Mouse (Mus musculus) embryonic facial prominence, embryonic 12.5 days (tissue): ENCODE data around the gene Pusl1. TPM values are rescaled to one million over a fixed set of nuclear protein-coding genes. Genes with fewer than 3 reads are reported as not detected.

ENCODE experiments used
- ATAC-seq: fragments of 200-750 bp; cut with Nextera tagmentation; 2 replicates; pipeline ENCODE4 v1.8.0; 2017; ENCODE audit not compliant: insufficient number of reproducible peaks, insufficient read depth, low FRiP score, low TSS enrichment
- H3K27ac ChIP-seq: fragments of 300-500 bp; sonication (generic); 2 replicates; pipeline ENCODE4 v1.5.1; 2016; ENCODE audit warnings: mild to moderate bottlenecking
- H3K27me3 ChIP-seq: fragments of 300-500 bp; sonication (generic); 2 replicates; pipeline ENCODE4 v1.6.1; 2016; ENCODE audit warnings: mild to moderate bottlenecking, moderate library complexity
- H3K36me3 ChIP-seq: fragments of 300-500 bp; sonication (generic); 2 replicates; pipeline ENCODE4 v1.6.1; 2016; ENCODE audit warnings: mild to moderate bottlenecking
- H3K4me1 ChIP-seq: fragments of 300-500 bp; sonication (generic); 2 replicates; pipeline ENCODE4 v1.6.1; 2016
- H3K4me2 ChIP-seq: fragments of 300-500 bp; sonication (generic); replicated peaks from 2 replicates; pipeline ENCODE4 v1.6.1; 2016; ENCODE audit warnings: mild to moderate bottlenecking, moderate library complexity
- H3K4me3 ChIP-seq: fragments of 300-500 bp; sonication (generic); 2 replicates; pipeline ENCODE4 v1.5.1; 2016; ENCODE audit warnings: mild to moderate bottlenecking
- H3K9ac ChIP-seq: fragments of 300-500 bp; sonication (generic); 2 replicates; pipeline ENCODE4 v1.6.1; 2016; ENCODE audit warnings: mild to moderate bottlenecking, moderate library complexity
- H3K9me3 ChIP-seq: fragments of 300-500 bp; sonication (generic); 2 replicates; pipeline ENCODE4 v1.6.1; 2016; ENCODE audit warnings: mild to moderate bottlenecking, moderate library complexity
- WGBS: fragments of 180-500 bp; shearing (Covaris S2); methylation state at CpG from one replicate; pipeline ENCODE4 v1.1.7; 2016; 5-methylcytosine and 5-hydroxymethylcytosine counted together
- polyA plus RNA-seq: library from polyadenylated mRNA; unstranded; fragments of >200 nt; fragmentation: Nextera tagmentation; extraction: Ambion mirVana; gene quantifications from 2 replicates; pipeline ENCODE4 v1.2.1, GENCODE M21; 2016

Pusl1 gene
- polyA plus RNA-seq, 1 experiment from 2014 or later: 56.0 TPM

- peaks cover 24% of the 10 kb centered on the region for H3K36me3 ChIP-seq
- H3K9me3 ChIP-seq: no peaks in the 10 kb centered on the region
- WGBS: 85% methylated on average over 3 of the region's 3 CpGs
- H3K4me2 ChIP-seq: no peak overlapping the region
- no peak overlapping the region for H3K27ac ChIP-seq
- no peaks in the 10 kb centered on the region for H3K27me3 ChIP-seq
- no peak overlapping the region for H3K9ac ChIP-seq
- peaks cover 24% of the 10 kb centered on the region for H3K4me1 ChIP-seq
- no peak overlapping the region for H3K4me3 ChIP-seq
- ATAC-seq: no peak
Observed at GRCm38 (mm10) chr4:155851368-155851767, 40.2 kb downstream of the Pusl1 start.

- Histone ChIP-seq H3K4me1 (peaks cover 24% of the 10 kb centered on the region), H3K4me2 (no peak overlapping the region), H3K4me3 (no peak overlapping the region), H3K9me3 (no peaks in the 10 kb centered on the region), H3K27me3 (no peaks in the 10 kb centered on the region), H3K9ac (no peak overlapping the region), H3K36me3 (peaks cover 10% of the 10 kb centered on the region), H3K27ac (no peak overlapping the region)
- no peak for ATAC-seq
- WGBS: 90% methylated on average over 3 of the region's 3 CpGs
Observed at GRCm38 (mm10) chr4:155849792-155850451, 41.7 kb downstream of the Pusl1 start.

- ATAC-seq: no peak
- Histone ChIP-seq H3K4me1 (peaks cover 24% of the 10 kb centered on the region), H3K36me3 (peaks cover 4% of the 10 kb centered on the region; the same call in 1 of the 2 replicates), H3K9me3 (no peaks in the 10 kb centered on the region), H3K27me3 (no peaks in the 10 kb centered on the region), H3K4me2 (no peak overlapping the region), H3K9ac (no peak overlapping the region), H3K4me3 (no peak overlapping the region), H3K27ac (no peak overlapping the region)
- 86% methylated on average over 2 of the region's 2 CpGs for WGBS
Observed at GRCm38 (mm10) chr4:155849391-155849790, 42.2 kb downstream of the Pusl1 start.

- H3K4me3 ChIP-seq: peak overlapping the region; percentile 78
- 44% methylated on average over 7 of the region's 7 CpGs for WGBS
Observed at GRCm38 (mm10) chr4:155848434-155849095, 43.0 kb downstream of the Pusl1 start.

GRCm38 (mm10) chr4:155847591-155848352 is 43.8 kb downstream of the Pusl1 start:
- WGBS: 1% methylated on average over 69 of the region's 69 CpGs
- Histone ChIP-seq H3K9me3 (no peaks in the 10 kb centered on the region), H3K4me3 (peak overlapping the region; percentile 78), H3K9ac (peak overlapping the region; percentile 75), H3K4me1 (peaks cover 24% of the 10 kb centered on the region), H3K27me3 (no peaks in the 10 kb centered on the region), H3K4me2 (peak overlapping the region; percentile 92), H3K36me3 (peaks cover 10% of the 10 kb centered on the region), H3K27ac (no peak overlapping the region)
- ATAC-seq: peak; percentile 45; the same call in 1 of the 2 replicates

More at GRCm38 (mm10) chr4:155848434-155849095, 43.0 kb downstream of the Pusl1 start:
- ATAC-seq: no peak
- Histone ChIP-seq H3K27ac (no peak overlapping the region), H3K36me3 (0 out of 2 replicates have a peak, but pooled peaks cover 2% of the 10 kb centered on the region), H3K9ac (peak overlapping the region; percentile 75), H3K9me3 (no peaks in the 10 kb centered on the region), H3K4me2 (peak overlapping the region; percentile 92), H3K27me3 (no peaks in the 10 kb centered on the region), H3K4me1 (peaks cover 24% of the 10 kb centered on the region)

GRCm38 (mm10) chr4:155846871-155847578 is 44.6 kb downstream of the Pusl1 start, which contains the start of gene Dvl1:
Dvl1 (plus strand) TSS chr4:155847402.
- no peaks in the 10 kb centered on the region for H3K9me3 ChIP-seq
- peaks cover 15% of the 10 kb centered on the region for H3K36me3 ChIP-seq
- H3K27ac ChIP-seq: 0 out of 2 replicates have a peak within 1 kb of the TSS, but pooled peaks have one; percentile 3
- H3K4me2 ChIP-seq: peak within 1 kb of the TSS; percentile 92
- H3K4me3 ChIP-seq: peak within 1 kb of the TSS; percentile 78
- H3K27me3 ChIP-seq: no peaks in the 10 kb centered on the region
- 3% methylated on average over 58 of the region's 65 CpGs for WGBS
- peak; percentile 87 for ATAC-seq
- peak within 1 kb of the TSS; percentile 75 for H3K9ac ChIP-seq
- H3K4me1 ChIP-seq: peaks cover 24% of the 10 kb centered on the region

GRCm38 (mm10) chr4:155843231-155843630 is 48.4 kb downstream of the Pusl1 start:
- Histone ChIP-seq H3K9ac (no peak overlapping the region), H3K36me3 (peaks cover 15% of the 10 kb centered on the region), H3K4me2 (no peak overlapping the region), H3K27me3 (no peaks in the 10 kb centered on the region), H3K4me3 (no peak overlapping the region), H3K27ac (no peak overlapping the region), H3K9me3 (no peaks in the 10 kb centered on the region), H3K4me1 (peaks cover 37% of the 10 kb centered on the region)
- 86% methylated on average over 5 of the region's 5 CpGs for WGBS
- no peak for ATAC-seq

GRCm38 (mm10) chr4:155841651-155842270 is 49.8 kb downstream of the Pusl1 start:
- H3K9ac ChIP-seq: no peak overlapping the region
- H3K36me3 ChIP-seq: peaks cover 15% of the 10 kb centered on the region
- peak overlapping the region; percentile 47 for H3K4me3 ChIP-seq
- no peaks in the 10 kb centered on the region for H3K27me3 ChIP-seq
- H3K4me1 ChIP-seq: peaks cover 31% of the 10 kb centered on the region
- H3K4me2 ChIP-seq: peak overlapping the region; percentile 94
- ATAC-seq: no peak
- WGBS: 44% methylated on average over 38 of the region's 38 CpGs
- H3K27ac ChIP-seq: no peak overlapping the region
- no peaks in the 10 kb centered on the region for H3K9me3 ChIP-seq

GRCm38 (mm10) chr4:155841003-155841454 is 50.6 kb downstream of the Pusl1 start:
- under 1% methylated on average over 32 of the region's 32 CpGs for WGBS
- Histone ChIP-seq H3K27me3 (no peaks in the 10 kb centered on the region), H3K27ac (no peak overlapping the region), H3K4me2 (peak overlapping the region; percentile 94), H3K4me1 (peaks cover 28% of the 10 kb centered on the region), H3K9ac (peak overlapping the region; percentile 61), H3K9me3 (no peaks in the 10 kb centered on the region), H3K36me3 (peaks cover 15% of the 10 kb centered on the region), H3K4me3 (peak overlapping the region; percentile 47)
- peak; percentile 62; the same call in 1 of the 2 replicates for ATAC-seq

GRCm38 (mm10) chr4:155840076-155841002 is 51.2 kb downstream of the Pusl1 start:
- H3K9me3 ChIP-seq: no peaks in the 10 kb centered on the region
- peaks cover 15% of the 10 kb centered on the region for H3K36me3 ChIP-seq
- WGBS: 7% methylated on average over 8 of the region's 8 CpGs
- H3K4me3 ChIP-seq: peak overlapping the region; percentile 47
- peak overlapping the region; percentile 94 for H3K4me2 ChIP-seq
- no peak for ATAC-seq
- H3K27ac ChIP-seq: peak overlapping the region; percentile 52
- H3K4me1 ChIP-seq: peaks cover 28% of the 10 kb centered on the region
- H3K9ac ChIP-seq: peak overlapping the region; percentile 61
- no peaks in the 10 kb centered on the region for H3K27me3 ChIP-seq
